Mouse (Mus musculus) megakaryocyte-erythroid progenitor cell, adult 5-6 weeks (primary cell): ENCODE data around the gene Kit. TPM values are rescaled to one million over a fixed set of nuclear protein-coding genes. Genes with fewer than 3 reads are reported as not detected.

ENCODE experiments used
- ATAC-seq: replicated peaks from 2 replicates; pipeline ENCODE4 v1.8.0; 2016; ENCODE audit warnings: mild to moderate bottlenecking, inconsistent platforms; ENCODE audit not compliant: severe bottlenecking, poor library complexity, low FRiP score, low TSS enrichment
- total RNA-seq, 2 experiments: library from RNA; stranded (forward) in 1 of 2; stranded (reverse) in 1 of 2; fragments of 200-1000, 215-1000 nt in 1 of 2; fragments of >200 nt in 1 of 2; fragmentation: Nextera tagmentation in 1 of 2; gene quantifications; 2 replicates each; pipeline ENCODE4 v1.2.3; 2014 to 2017

Kit gene
- total RNA-seq, 2 experiments from 2014 or later = 148 to 240 TPM

- no peak for ATAC-seq
Observed at GRCm38 (mm10) chr5:75699081-75699480, 124.4 kb downstream of the Kit start.

GRCm38 (mm10) chr5:75699516-75699915, 124.8 kb downstream of the Kit start:
- no peak for ATAC-seq

- ATAC-seq = no peak
Observed at GRCm38 (mm10) chr5:75701662-75702061, 126.9 kb downstream of the Kit start.

- ATAC-seq = no peak
Observed at GRCm38 (mm10) chr5:75702080-75702479, 127.4 kb downstream of the Kit start.

- ATAC-seq = no peak
Observed at GRCm38 (mm10) chr5:75704584-75705175, 130.0 kb downstream of the Kit start.

- ATAC-seq = no peak
Observed at GRCm38 (mm10) chr5:75705421-75705820, 130.7 kb downstream of the Kit start.
